Mouse (Mus musculus) embryonic facial prominence, embryonic 10.5 days (tissue): ENCODE data around the gene Cmtr1. TPM values are rescaled to one million over a fixed set of nuclear protein-coding genes. Genes with fewer than 3 reads are reported as not detected.

ENCODE experiments used
- DNase-seq: peaks from one replicate; pipeline ENCODE4 v3.0.0-alpha.2; 2017; ENCODE audit warnings: low spot score
- H3K27ac ChIP-seq: fragments of 300-500 bp; sonication (generic); replicated peaks from 2 replicates; pipeline ENCODE4 v1.5.1; 2016; ENCODE audit warnings: mild to moderate bottlenecking
- H3K27me3 ChIP-seq: fragments of 300-500 bp; sonication (generic); replicated peaks from 2 replicates; pipeline ENCODE4 v1.6.1; 2016; ENCODE audit warnings: low read depth, mild to moderate bottlenecking; ENCODE audit not compliant: poor library complexity, severe bottlenecking
- H3K36me3 ChIP-seq: fragments of 300-500 bp; sonication (generic); replicated peaks from 2 replicates; pipeline ENCODE4 v1.6.1; 2016; ENCODE audit warnings: mild to moderate bottlenecking, moderate library complexity
- H3K4me1 ChIP-seq: fragments of 300-500 bp; sonication (generic); 2 replicates; pipeline ENCODE4 v1.6.1; 2016
- H3K4me3 ChIP-seq: fragments of 300-500 bp; sonication (generic); 2 replicates; pipeline ENCODE4 v1.5.1; 2016; ENCODE audit warnings: mild to moderate bottlenecking, moderate library complexity
- H3K9me3 ChIP-seq: fragments of 300-500 bp; sonication (generic); 2 replicates; pipeline ENCODE4 v1.6.1; 2016; ENCODE audit warnings: mild to moderate bottlenecking
- WGBS: fragments of 180-500 bp; shearing (Covaris S2); methylation state at CpG from one replicate; pipeline ENCODE4 v1.1.7; 2016; 5-methylcytosine and 5-hydroxymethylcytosine counted together
- polyA plus RNA-seq: library from polyadenylated mRNA; unstranded; fragments of >200 nt; fragmentation: Nextera tagmentation; extraction: Ambion mirVana; gene quantifications from 2 replicates; pipeline ENCODE4 v1.2.1, GENCODE M21; 2016

The Cmtr1 gene
- polyA plus RNA-seq, 1 experiment from 2014 or later: 135 TPM

GRCm38 (mm10) chr17:29731266-29731952 is 71.0 kb downstream of the Cmtr1 start:
- no peaks in the 10 kb centered on the region for H3K36me3 ChIP-seq
- DNase-seq: no peak
- 0 out of 2 replicates have a peak, but pooled peaks cover 2% of the 10 kb centered on the region for H3K9me3 ChIP-seq
- peaks cover 24% of the 10 kb centered on the region for H3K4me1 ChIP-seq
- no peak overlapping the region for H3K4me3 ChIP-seq
- WGBS: 52% methylated on average over 12 of the region's 12 CpGs
- H3K27me3 ChIP-seq: no peaks in the 10 kb centered on the region
- H3K27ac ChIP-seq: peak overlapping the region; percentile 49

- H3K9me3 ChIP-seq: 0 out of 2 replicates have a peak, but pooled peaks cover 2% of the 10 kb centered on the region
- DNase-seq: no peak
- no peaks in the 10 kb centered on the region for H3K27me3 ChIP-seq
- H3K36me3 ChIP-seq: no peaks in the 10 kb centered on the region
- H3K4me3 ChIP-seq: no peak overlapping the region
- WGBS: 71% methylated on average over 6 of the region's 6 CpGs
- H3K4me1 ChIP-seq: peaks cover 28% of the 10 kb centered on the region
- H3K27ac ChIP-seq: peak overlapping the region; percentile 49
These were observed 71.5 kb downstream of the Cmtr1 start for GRCm38 (mm10) chr17:29731953-29732325.

GRCm38 (mm10) chr17:29732522-29732921 is 72.1 kb downstream of the Cmtr1 start:
- Histone ChIP-seq H3K4me3 (no peak overlapping the region), H3K27me3 (no peaks in the 10 kb centered on the region), H3K36me3 (no peaks in the 10 kb centered on the region), H3K9me3 (0 out of 2 replicates have a peak, but pooled peaks cover 2% of the 10 kb centered on the region), H3K4me1 (peaks cover 28% of the 10 kb centered on the region), H3K27ac (no peak overlapping the region)
- WGBS: 83% methylated on average over 2 of the region's 2 CpGs
- no peak for DNase-seq

- Histone ChIP-seq H3K4me3 (no peak overlapping the region), H3K4me1 (peaks cover 28% of the 10 kb centered on the region), H3K27ac (peak overlapping the region; percentile 40), H3K9me3 (0 out of 2 replicates have a peak, but pooled peaks cover 2% of the 10 kb centered on the region), H3K27me3 (no peaks in the 10 kb centered on the region), H3K36me3 (no peaks in the 10 kb centered on the region)
- 35% methylated on average over 15 of the region's 15 CpGs for WGBS
- no peak for DNase-seq
These were observed 76.1 kb downstream of the Cmtr1 start for GRCm38 (mm10) chr17:29736448-29737014.

- Histone ChIP-seq H3K36me3 (no peaks in the 10 kb centered on the region), H3K9me3 (no peaks in the 10 kb centered on the region), H3K27me3 (peaks cover 7% of the 10 kb centered on the region; the same call in 1 of the 2 replicates), H3K4me3 (no peak overlapping the region), H3K4me1 (peaks cover 25% of the 10 kb centered on the region), H3K27ac (no peak overlapping the region)
- 71% methylated on average over 22 of the region's 22 CpGs for WGBS
- DNase-seq: no peak
These were observed 77.7 kb downstream of the Cmtr1 start for GRCm38 (mm10) chr17:29737849-29738804.

GRCm38 (mm10) chr17:29747466-29747865 is 87.1 kb downstream of the Cmtr1 start:
- H3K36me3 ChIP-seq: no peaks in the 10 kb centered on the region
- 0 out of 2 replicates have a peak overlapping the region, but pooled peaks have one; percentile 11 for H3K4me3 ChIP-seq
- no peaks in the 10 kb centered on the region for H3K9me3 ChIP-seq
- DNase-seq: no peak
- WGBS: 60% methylated on average over 6 of the region's 6 CpGs
- H3K4me1 ChIP-seq: peaks cover 47% of the 10 kb centered on the region
- H3K27ac ChIP-seq: 0 out of 2 replicates have a peak overlapping the region, but pooled peaks have one; percentile 35
- peaks cover 49% of the 10 kb centered on the region for H3K27me3 ChIP-seq

- DNase-seq: no peak
- Histone ChIP-seq H3K4me3 (no peak overlapping the region), H3K27me3 (peaks cover 12% of the 10 kb centered on the region), H3K4me1 (peaks cover 23% of the 10 kb centered on the region), H3K9me3 (no peaks in the 10 kb centered on the region), H3K27ac (no peak overlapping the region; the same call in 1 of the 2 replicates), H3K36me3 (no peaks in the 10 kb centered on the region)
- WGBS: 45% methylated on average over 4 of the region's 4 CpGs
These were observed 94.1 kb downstream of the Cmtr1 start for GRCm38 (mm10) chr17:29754510-29754909.

Other genes starting within 250 kb of the Cmtr1 start
- 31.6 and 33.2 TPM in 2 replicates for gene Pim1, start 169.8 kb upstream of the Cmtr1 start, polyA plus RNA-seq
- not detected in 2 replicates for gene Gm17657, start 111.0 kb upstream of the Cmtr1 start, polyA plus RNA-seq
- 18.4 and 19.5 TPM in 2 replicates for gene Tbc1d22b, start 110.8 kb upstream of the Cmtr1 start, polyA plus RNA-seq
- gene Tmem217, start 108.2 kb upstream of the Cmtr1 start, polyA plus RNA-seq: 1.0 and 1.5 TPM in 2 replicates
- 117 and 119 TPM in 2 replicates for gene Rnf8, start 45.8 kb upstream of the Cmtr1 start, polyA plus RNA-seq
- gene Gm28043, start 45.7 kb upstream of the Cmtr1 start, polyA plus RNA-seq: 2.3 and 3.5 TPM in 2 replicates
- 16.5 and 18.1 TPM in 2 replicates for gene Ccdc167, start 56.4 kb downstream of the Cmtr1 start, polyA plus RNA-seq